Mouse (Mus musculus): ENCODE measurements around the gene Alkbh6.
A peak's percentile ranks its signal among the peaks of the same experiment; 100 is the strongest.

Alkbh6 gene

DNA sequence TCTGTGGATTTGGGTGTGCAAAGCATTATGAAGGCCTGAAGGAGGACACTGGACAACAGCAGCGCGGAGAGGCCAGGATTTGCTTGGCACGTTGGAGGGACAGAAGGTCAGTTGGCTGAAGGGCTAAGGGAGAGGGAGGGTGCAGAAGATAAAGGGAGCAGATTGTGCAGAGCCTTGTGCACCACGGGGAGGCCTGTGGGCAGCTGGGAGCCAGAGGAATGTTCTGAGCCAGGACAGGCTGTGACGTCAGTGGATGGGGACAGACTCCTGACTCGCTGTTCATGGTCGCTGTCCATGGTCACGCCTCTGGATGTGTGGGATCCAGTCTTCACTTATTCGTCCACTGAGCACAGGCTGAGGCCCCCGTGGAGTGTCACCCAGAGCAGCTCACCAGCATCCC lies 13.4 kb upstream of the Alkbh6 start:
- no peak for DNase-seq (ENCODE audit: low spot score)

DNA sequence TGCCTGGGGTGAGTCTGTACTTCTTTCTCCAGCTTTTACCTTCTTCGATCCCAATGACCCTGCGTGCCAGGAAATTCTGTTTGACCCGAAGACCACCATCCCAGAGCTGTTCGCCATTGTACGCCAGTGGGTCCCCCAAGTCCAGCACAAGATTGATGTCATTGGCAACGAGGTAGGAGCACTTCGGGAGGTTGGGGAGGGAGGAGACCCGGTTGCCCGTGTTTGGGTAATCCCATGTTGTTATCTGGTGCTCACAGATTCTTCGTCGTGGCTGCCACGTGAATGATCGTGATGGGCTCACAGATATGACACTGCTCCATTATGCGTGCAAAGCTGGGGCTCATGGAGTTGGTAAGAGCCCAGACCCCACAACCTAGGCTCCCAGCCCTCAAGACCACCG lies 11.7 kb upstream of the Alkbh6 start:
- DNase-seq (ENCODE audit: low spot score): no peak

DNA sequence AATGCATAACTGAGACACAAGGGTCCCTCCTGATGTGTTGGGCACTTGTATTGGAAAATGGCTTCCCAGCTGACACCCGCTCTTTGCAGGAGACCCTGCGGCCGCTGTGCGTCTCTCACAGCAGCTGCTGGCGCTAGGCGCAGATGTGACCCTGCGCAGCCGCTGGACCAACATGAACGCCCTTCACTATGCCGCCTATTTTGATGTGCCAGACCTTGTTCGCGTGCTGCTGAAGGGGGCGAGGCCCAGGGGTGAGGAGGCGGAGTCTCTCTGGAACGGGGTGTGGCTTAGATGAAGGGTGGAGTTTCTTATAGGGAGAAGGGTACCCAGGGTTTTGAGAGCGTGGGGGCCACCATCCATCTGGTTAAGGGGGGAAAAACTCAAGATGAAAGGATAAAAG lies 11.3 kb upstream of the Alkbh6 start:
- no peak for DNase-seq (ENCODE audit: low spot score)

DNA sequence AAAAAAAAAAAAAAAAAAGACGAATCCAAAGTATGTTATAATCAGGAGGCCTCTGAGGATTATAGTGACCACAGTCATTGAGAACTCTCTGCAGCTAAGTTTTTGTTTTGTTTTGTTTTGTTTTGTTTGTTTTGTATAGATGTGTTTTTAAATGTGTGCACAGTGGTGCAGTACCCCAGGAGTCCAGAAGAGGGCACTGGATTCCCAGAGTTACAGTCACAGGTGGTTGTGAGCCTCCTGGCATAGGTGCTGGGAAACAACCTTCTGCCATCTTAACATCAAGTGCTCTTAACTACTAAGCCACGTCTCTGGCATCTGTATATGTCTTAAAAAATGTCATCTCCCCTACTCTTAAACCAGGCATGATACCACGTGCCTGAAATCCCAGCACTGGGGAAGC lies 7.6 kb upstream of the Alkbh6 start:
- DNase-seq (ENCODE audit: low spot score): no peak

DNA sequence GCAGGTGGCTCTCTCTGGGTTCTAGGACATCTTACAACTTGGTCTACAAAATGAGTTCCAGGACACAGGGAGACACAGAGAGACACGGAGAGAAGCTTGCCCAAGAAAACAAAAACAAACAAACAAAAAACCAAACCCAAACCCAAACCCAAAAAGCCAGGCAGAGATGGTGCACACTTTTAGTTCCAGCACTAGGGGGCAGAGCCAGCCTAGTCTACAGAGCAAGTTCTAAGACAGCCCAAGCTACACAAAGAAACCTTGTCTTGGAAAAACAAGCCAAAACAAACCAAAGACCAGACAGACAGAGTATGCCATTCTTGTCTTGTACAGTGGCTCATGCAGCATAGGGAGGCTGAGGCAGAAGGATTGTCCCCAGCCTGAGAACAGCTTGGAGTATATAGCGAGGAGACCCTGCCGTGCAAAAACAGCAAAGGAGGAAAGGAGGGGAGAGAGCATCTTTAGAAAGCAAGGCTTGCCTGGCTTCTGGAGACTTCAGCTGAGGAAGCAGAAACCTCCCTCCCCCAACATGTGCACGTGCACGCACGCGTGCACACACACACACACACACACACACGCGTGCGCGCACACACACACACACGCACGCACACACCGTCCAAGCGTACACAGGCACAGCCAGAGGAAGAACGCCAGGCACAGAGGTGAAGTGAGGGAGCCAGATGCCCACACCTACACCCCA lies 2.3 kb upstream of the Alkbh6 start:
- DNase-seq (ENCODE audit: low spot score): no peak

DNA sequence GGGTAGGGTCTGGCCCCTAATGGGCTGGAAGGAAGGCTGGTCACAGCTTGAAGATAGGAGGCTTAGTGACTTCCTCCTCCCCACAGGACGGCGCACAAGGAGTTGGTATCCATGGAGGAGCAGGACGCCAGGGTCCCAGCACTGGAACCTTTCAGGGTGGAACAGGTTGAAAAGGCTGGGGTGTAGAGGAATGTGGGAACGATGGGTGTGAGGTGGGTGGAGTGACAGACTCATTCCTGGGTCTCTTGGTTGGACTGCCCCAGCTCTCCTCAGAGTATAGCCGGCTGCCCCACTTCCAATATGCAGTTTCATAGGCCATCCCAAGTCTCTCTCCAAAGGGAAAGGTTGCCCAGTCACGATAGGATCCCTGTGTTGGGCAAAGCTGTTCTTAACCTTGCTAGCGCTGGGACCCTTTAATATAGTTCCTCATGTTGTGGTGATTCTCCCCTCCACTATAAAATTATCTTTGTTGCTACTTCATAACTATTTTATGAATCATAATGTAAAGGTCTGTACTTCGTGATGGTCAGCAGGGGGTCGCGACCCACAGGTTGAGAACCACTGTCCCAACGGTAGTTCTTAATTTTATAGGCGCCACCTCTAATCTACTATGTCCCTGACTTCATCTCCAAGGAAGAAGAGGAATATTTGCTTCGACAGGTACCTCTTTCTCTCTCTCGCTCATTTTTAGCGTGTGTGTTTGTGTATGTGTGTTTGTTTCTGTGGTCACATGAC lies 1.0 kb downstream of the Alkbh6 start:
- no peak for DNase-seq (ENCODE audit: low spot score)

DNA sequence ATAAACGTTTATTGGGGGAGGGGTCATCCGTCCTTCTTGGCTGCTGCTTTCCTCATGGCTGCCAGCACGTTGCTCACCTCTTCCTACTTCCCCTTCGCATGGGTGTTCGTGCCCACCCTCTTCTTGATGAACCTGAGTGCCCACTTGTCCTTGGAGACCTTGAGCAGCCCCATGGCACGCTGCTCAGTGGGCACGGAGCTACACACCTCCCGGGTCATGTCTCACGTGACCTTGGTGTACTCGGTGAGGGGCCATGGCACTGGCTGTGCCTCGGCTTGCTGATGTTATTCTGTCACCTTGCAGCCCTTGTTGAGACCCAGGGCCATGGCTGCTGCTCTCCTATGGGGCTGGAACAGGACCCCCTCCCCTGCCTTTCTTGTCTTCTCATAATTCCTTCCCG lies 1.6 kb downstream of the Alkbh6 start:
- DNase-seq (ENCODE audit: low spot score): no peak

DNA sequence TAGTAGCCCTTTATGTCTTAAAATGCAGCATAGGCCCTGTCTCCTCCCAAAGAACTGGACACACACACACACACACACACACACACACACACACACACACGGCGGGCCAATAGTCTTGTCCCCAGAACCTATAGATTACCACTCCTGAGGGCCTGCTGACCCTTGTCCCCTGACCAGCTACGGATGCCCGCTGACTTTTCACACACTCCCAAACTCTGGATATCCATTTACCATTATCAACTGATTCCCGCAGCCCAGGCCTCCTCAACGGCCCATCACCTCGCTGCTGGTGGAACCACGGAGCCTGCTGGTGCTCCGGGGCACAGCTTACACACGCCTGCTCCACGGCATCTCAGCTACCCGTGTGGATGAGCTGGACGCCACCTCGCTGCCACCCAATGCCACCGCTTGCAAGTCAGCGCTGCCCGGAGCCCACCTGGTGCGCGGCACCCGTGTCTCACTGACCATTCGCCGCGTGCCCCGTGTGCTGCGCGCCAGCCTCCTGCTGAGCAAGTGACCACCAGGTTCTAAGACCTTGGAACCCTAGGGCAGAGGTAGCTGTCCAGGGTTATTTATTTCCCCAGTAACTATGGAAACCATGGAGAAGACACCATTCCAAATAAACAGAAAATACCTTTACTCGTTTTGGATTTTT lies 5.3 kb downstream of the Alkbh6 start:
- DNase-seq (ENCODE audit: low spot score): no peak

DNA sequence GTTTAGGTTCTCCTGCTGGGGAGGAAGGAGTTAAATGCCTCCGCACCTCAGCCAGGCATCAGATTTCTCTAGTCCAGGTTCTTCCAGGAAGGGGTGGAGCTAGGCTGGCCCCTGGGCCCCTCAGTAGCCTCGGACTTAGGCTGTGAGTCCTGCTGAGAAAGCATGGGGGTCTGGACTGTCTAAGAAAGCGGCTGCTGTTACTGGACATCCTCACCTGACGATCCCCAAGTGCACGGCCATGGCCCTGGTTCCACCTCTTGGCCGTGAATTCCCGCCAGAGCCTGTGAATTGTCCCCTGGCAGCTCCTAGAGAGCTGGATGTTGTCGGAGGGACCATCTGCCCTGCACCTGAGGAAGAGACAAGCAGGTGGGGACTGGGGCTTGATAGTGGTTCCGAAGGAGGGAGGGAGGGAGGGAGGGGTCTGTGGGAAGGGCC lies 6.2 kb downstream of the Alkbh6 start, which contains the start of gene Syne4:
TSS of gene Syne4 (plus strand) at position 87 of the 435 bp plus-strand sequence.
- no peak for DNase-seq (ENCODE audit: low spot score)

DNA sequence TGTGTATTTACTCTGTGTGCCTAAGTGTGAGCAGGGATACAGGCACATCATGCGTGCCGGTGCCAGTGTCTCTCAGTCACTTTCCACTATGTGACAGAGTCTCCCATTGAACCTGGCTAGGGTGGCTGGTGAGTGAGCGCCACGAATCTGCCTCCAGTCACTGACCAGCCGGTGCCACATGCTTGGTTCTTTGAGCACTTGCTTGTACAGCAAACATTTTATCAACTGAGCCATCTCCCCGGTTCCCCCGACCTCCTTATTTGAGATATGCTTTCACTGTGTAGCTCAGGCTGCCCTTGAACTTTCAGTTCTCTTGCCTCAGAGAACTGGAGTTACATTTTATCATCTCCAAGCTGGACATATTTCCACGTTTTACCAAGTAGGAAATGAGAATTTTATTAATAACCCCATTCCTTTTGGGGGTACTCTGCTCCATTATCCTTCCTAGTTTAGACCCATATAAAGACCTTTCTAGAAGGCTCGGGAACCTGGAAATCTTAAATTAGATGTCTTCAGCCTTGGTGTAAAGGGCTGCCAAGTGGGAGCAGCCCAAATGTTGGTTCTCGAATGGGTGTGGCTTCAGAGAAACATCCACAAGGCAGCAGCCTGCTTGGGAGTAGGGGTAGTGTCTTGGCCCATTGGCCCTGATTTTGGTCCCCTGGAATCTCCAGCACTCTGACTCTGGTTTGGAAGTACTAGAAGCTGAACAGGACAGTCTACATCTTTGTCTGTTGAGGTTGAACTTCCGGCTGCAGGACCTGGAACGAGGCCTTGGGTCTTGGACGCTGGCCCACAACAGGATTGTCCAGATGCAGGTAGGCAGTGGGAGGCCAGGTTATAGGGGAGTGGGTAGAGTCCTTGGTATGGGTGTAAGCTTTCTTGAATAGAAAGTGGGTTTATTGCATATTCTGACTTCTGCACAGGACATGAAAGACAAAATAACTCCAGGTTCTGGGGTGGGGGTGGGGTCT lies 7.3 kb downstream of the Alkbh6 start:
- DNase-seq (ENCODE audit: low spot score): no peak

DNA sequence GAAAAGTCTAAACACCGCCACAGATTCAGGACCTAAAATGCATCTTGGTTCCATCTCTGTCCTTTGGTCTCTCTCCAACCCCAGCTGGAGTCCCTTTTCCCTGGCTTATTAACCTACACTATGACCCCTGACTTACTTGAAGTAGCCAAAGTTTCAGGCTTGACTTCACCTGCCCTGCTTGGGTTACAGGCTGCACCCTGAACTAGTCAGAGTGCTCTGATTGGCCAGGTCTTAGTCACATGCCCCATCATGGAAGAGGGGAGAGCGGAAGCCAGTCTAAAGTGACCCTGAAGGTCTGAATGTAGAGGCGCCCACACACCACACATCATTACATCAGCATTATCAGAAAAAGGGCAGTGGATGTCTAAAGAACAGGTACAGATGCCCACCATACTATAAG lies 9.6 kb downstream of the Alkbh6 start:
- no peak for DNase-seq (ENCODE audit: low spot score)

DNA sequence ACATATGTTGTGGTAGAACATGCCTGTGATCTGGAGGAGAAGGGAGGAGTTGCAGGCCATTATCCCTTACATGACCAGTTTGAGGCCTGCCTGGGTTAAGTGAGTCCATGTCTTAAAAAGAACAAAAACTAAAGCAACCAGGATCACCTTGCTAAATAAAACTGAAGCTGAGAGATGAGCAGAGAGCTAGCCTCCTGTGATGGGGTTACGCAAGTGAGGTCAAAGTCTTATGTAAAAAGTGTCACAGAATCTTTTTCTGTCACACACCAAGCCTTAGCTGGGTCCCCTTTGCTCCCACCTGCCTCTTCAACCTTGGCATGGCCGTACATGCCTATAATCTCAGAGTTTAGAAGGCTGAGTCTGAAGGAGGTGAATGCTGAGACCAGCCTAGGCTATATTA lies 12.4 kb downstream of the Alkbh6 start:
- DNase-seq (ENCODE audit: low spot score): no peak

DNA sequence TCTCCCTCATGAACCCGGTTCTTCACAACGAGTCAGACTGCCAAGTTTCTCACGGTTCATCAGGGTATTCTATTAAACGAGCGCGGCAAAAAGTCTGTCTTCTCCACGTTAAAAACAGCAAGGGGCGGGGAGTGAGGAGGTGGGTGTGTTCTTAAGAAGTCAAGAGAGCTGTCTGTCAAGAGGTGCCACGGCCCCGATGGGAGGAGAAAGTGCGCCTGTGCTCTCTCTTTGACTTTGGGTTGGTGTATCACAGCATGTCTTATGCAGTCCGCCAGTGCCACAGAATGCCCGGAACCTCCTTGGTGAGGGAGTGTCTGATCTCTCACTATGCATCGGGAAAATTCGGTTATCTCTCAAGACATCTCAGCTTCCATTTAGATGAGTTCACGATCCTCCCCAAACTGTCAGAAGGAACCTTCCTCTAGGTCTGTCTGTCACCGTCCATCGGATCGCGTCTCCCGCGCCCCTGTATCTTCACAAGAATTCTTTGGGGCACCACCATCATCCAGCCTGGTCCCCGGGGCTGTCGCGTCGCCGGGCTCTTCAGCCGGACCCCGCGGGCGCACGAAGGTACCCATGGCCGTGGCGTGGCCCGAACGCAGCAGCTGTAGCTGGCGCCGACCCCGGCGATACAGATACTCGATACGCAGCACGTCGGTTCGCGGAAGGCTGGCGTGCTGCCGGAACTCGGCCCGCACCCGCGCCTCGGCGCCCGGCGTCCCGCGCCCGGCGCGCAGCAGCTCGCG lies 13.2 kb downstream of the Alkbh6 start, which contains the start of gene E130208F15Rik:
TSS of gene E130208F15Rik (plus strand) at position 202 of the 746 bp plus-strand sequence.
- no peak for DNase-seq (ENCODE audit: low spot score)

DNA sequence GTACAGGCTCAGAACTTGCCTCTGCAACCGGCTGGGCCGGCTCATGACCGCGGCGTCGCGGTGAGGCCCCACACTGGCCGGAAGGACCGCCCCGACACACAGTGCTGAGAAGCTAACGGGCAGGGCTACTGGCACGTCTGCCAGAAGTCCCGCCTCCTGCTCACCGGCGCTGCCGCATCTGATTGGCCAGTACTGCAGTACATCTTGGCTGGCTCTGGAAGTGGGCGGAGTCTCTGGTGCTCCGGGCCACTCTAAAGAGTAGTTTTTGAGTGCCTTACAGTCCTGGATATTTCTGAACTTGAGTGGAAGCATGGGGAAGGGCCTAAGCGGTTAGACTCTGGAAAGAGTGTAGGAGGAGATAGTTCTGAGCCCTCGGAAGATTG lies 13.8 kb downstream of the Alkbh6 start:
- DNase-seq (ENCODE audit: low spot score): peak; percentile 85

DNA sequence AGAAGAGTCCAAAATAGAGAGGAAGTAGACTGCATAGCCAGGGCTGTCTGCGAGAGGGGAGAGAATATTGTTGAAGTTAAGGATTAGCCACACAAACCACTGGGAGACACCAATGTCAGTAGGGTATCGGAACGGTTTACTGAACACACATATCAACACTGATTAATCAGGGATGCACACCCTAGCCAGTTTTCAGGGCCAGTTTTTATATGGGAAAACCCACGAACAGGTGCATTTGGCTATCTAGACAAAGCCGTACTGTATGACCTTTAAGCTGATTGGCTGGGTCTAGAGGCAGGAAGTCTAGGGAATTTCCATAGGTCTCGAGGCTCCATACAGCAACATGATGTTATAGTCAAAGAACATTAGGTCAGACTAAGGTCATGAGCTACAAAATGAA lies 14.3 kb downstream of the Alkbh6 start:
- no peak for DNase-seq (ENCODE audit: low spot score)

DNA sequence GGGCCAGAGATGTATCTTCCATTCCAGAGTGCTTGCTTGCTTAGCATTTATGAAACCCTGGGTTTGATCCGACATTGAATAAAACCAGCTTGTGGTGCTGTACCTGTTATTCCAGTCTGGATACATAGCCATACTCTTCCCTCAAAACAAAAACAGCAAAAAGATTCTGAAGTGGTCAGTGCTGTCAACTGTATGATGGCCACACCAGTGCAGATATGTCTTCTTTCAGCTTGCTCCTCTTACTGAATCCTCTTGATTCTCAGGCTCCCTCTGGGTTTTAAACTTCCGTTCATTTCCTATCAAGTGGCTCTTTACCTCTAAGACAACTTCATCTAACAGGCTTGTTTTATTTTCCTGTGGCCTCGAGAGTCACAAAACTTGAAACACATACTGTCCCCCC lies 15.3 kb downstream of the Alkbh6 start, which contains the start of gene Sdhaf1:
TSS of gene Sdhaf1 (minus strand) at position 101 of the 400 bp plus-strand sequence.
- DNase-seq (ENCODE audit: low spot score): no peak

DNA sequence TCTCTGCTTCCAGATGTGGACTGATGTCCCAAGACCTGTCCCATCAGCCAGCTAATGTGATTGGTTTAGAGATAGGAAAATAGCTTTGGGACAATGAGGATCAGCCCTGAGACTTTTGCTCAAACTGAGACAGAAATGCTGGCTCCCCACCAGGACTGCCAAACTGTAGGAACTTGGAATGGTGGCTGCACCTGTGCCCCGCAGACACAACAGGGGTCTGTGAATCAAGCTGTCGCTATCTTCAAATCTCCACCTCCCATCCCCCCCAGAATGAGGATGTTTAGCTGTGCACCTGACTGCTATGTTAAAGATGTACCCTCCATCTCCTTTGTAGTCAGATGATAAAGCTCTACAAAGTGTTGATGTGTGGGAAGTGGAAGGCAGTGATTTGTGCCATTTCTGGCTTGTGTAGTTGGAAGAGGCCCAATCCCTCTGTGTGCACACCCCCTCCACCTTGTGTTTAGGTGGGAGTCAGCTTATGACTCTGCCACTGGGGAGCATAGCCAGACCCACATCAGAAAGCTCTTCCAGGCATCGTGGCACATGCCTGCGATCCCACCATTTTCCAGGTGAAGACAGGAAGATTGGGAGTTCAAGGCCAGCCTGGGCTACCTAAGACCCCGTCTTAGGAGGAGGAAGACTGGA lies 15.9 kb downstream of the Alkbh6 start:
- DNase-seq (ENCODE audit: low spot score): no peak

DNA sequence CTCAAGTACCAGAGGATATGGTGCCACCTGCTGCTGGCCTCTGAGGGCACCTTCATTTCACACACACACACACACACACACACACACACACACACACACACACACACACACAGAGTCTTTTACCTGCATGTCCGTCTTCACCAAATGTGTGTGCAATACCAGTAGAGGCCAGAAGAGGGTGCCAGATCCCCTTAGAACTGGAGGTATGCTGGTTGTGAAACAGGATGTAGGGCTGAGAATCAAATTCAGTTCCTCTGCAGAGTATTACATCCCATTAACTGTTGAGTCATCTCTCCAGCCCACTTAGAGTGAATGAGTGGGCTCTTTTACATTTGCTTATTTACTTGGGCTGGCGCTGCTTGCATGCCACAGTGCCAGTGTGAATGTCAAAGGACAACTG lies 16.8 kb downstream of the Alkbh6 start:
- no peak for DNase-seq (ENCODE audit: low spot score)

DNA sequence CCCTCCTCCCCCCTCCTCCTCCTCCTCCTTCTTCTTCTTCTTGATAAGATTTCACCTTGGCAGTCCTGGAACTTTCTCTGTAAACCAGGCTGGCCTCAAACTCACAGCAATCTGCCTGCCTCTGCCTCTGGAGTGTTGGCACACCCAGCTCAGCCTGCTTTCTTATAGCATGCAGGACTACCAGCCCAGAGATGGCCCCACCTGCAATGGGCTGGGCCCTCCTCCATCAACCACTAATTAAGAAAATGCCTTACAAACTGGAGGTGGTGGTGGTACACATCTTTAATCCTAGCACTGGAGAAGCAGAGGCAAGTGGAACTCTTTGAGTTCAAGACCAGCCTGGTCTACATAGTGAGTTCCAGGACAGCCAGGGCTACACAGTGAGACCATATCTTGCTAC lies 17.9 kb downstream of the Alkbh6 start:
- no peak for DNase-seq (ENCODE audit: low spot score)

DNA sequence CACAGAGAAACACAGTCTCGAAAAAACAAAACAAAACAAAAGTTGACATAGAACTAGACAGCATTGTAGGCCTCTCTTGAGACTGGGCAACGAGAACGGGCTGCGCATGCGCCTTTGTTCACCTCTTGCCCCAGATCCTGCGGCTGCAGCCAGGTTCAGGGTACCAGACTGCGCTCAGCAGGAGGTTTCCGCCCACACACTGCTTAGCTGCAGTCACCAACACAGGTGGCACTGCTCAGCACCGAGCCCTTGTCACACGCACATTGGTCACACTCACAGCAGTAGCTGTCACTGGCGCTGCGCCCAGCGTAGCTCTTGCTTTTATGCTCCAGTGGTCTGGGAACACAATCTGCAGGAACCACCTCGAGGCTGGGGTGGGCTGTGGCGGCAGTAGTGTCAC lies 18.6 kb downstream of the Alkbh6 start:
- no peak for DNase-seq (ENCODE audit: low spot score)

DNA sequence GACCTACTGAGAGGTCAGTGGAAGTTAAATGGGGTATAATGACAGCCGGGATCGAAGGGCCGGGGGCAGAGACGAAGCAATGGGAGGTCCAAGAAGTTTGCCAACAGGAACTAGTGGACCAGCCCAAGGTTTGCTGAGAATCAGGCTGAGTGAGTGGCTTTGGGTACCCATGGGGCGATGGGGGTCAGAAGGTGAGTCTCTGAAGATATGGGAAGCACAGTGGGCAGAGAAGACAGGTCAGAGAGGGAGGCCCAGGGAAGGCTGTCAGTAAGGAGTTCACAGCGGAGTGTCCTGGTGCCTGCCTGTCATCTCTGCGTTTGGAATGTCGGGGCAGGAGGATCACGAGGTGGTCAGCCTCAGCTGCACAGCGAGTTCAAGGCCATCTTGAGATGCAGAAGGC lies 19.9 kb downstream of the Alkbh6 start:
- DNase-seq (ENCODE audit: low spot score): no peak

Data from layer of hippocampus, adult 9-10 months (tissue).